Mouse (Mus musculus) myocyte (in vitro differentiated cells): ENCODE measurements around the gene Foxp2.

Experiments
- MAX ChIP-seq: IDR thresholded peaks from one replicate; pipeline ENCODE4 v1.6.1; 2011; ENCODE audit warnings: low read depth, mild to moderate bottlenecking, control low read depth
- MYOD1 ChIP-seq, 3 experiments: IDR thresholded peaks; one replicate each; pipeline ENCODE4 v1.6.1; 2011; ENCODE audit warnings: control low read depth in 2 of 3, low read depth in 2 of 3, mild to moderate bottlenecking in 2 of 3, moderate library complexity in 1 of 3; ENCODE audit not compliant: insufficient read length in 2 of 3, control insufficient read depth in 1 of 3
- MYOG ChIP-seq, 3 experiments: IDR thresholded peaks; one replicate each; pipeline ENCODE4 v1.6.1; 2011; ENCODE audit warnings: control low read depth in 2 of 3, low read depth in 2 of 3, mild to moderate bottlenecking in 2 of 3; ENCODE audit not compliant: insufficient read length in 2 of 3, control insufficient read depth in 1 of 3, insufficient read depth in 1 of 3
- POLR2A ChIP-seq: IDR thresholded peaks from one replicate; pipeline ENCODE4 v1.6.1; 2011; ENCODE audit warnings: low read depth, mild to moderate bottlenecking, control low read depth, moderate library complexity; ENCODE audit not compliant: insufficient read length
- POLR2AphosphoS2 ChIP-seq: IDR thresholded peaks from one replicate; pipeline ENCODE4 v1.6.1; 2011; ENCODE audit warnings: low read depth, control low read depth; ENCODE audit not compliant: insufficient read length
- USF1 ChIP-seq: IDR thresholded peaks from one replicate; pipeline ENCODE4 v1.6.1; 2011; ENCODE audit warnings: low read depth, mild to moderate bottlenecking, control low read depth, moderate library complexity

- TF ChIP-seq POLR2AphosphoS2 (no peak), USF1 (no peak), MAX (no peak), POLR2A (no peak), MYOD1 (IDR thresholded peaks at IDR 0.05; ENCODE audit: control insufficient read depth in 1 of 3, insufficient read length in 2 of 3, low read depth in 2 of 3) (no peak), MYOG (IDR thresholded peaks at IDR 0.05; ENCODE audit: control insufficient read depth in 1 of 3, insufficient read depth in 1 of 3, insufficient read length in 2 of 3, low read depth in 2 of 3) (no peak)
These were observed 2.0 kb upstream of the Foxp2 start for GRCm38 (mm10) chr6:14899021-14899610.
